In genomic region chr9:57589224-57590126, GRCm38 (mm10) we compare ENCODE assay signal across 8 mouse cellular contexts. TPM values are rescaled to one million over a fixed set of nuclear protein-coding genes. Genes with fewer than 3 reads are reported as not detected.
DNase-seq lines count a peak whose midpoint lies in the region; ATAC-seq lines count a peak whose summit lies in the region.

Ulk3 (plus strand) TSS chr9:57589452.

- H3K4me1 ChIP-seq in erythroblast, embryonic 14.5 days (ENCODE audit: control insufficient read depth): peaks cover 28% of the 10 kb centered on the region
- H3K4me1 ChIP-seq in heart, embryonic 11.5 days (ENCODE audit: control insufficient read depth, insufficient read depth, low read length): peaks cover 21% of the 10 kb centered on the region; the same call in 1 of the 2 replicates
- H3K4me1 ChIP-seq in kidney, embryonic 16.5 days (ENCODE audit: insufficient read depth, low read length): peaks cover 22% of the 10 kb centered on the region
- H3K4me1 ChIP-seq in liver, embryonic 12.5 days: peaks cover 36% of the 10 kb centered on the region

- peak within 1 kb of the TSS; percentile 74 for H3K4me2 ChIP-seq in heart, embryonic 11.5 days
- peak within 1 kb of the TSS; percentile 91 for H3K4me2 ChIP-seq in kidney, embryonic 16.5 days (replicated peaks; ENCODE audit: low read depth, low read length)
- H3K4me2 ChIP-seq in liver, embryonic 12.5 days: peak within 1 kb of the TSS; percentile 94

- peak; percentile 80 for ATAC-seq in heart, embryonic 11.5 days (replicated peaks; ENCODE audit: insufficient number of reproducible peaks, low FRiP score, low TSS enrichment)
- ATAC-seq in kidney, embryonic 16.5 days (ENCODE audit: low FRiP score, low TSS enrichment): peak; percentile 83
- ATAC-seq in liver, embryonic 12.5 days: peak; percentile 80

- DNase-seq in CD4-positive helper T cell, adult 2 months (ENCODE audit: low read depth, low spot score): peak; percentile 85
- peak; percentile 88 for DNase-seq in brain, adult 2 months (ENCODE audit: low read depth, low spot score)
- DNase-seq in naive thymus-derived CD4-positive, alpha-beta T cell, adult 2 months (ENCODE audit: low read depth): peak; percentile 79
- DNase-seq in splenic B cell, adult 2 months (ENCODE audit: low read depth, low spot score): peak; percentile 82

- H3K27me3 ChIP-seq in erythroblast, embryonic 14.5 days (ENCODE audit: control insufficient read depth): no peaks in the 10 kb centered on the region
- H3K27me3 ChIP-seq in heart, embryonic 11.5 days (ENCODE audit: control insufficient read depth, insufficient read depth, low read length): no peaks in the 10 kb centered on the region
- no peaks in the 10 kb centered on the region for H3K27me3 ChIP-seq in kidney, embryonic 16.5 days (ENCODE audit: insufficient read depth, low read length)
- no peaks in the 10 kb centered on the region for H3K27me3 ChIP-seq in liver, embryonic 12.5 days (replicated peaks)
- H3K27me3 ChIP-seq in splenic B cell, adult 2 months (ENCODE audit: control insufficient read depth, insufficient read depth, low read length, poor library complexity, severe bottlenecking): no peaks in the 10 kb centered on the region; the same call in 1 of the 2 replicates

- peak within 1 kb of the TSS; percentile 70 for H3K27ac ChIP-seq in heart, embryonic 11.5 days (ENCODE audit: low read depth, low read length)
- H3K27ac ChIP-seq in kidney, embryonic 16.5 days (ENCODE audit: low read length): peak within 1 kb of the TSS; percentile 91
- peak within 1 kb of the TSS; percentile 71 for H3K27ac ChIP-seq in liver, embryonic 12.5 days

- H3K4me3 ChIP-seq in erythroblast, embryonic 14.5 days (replicated peaks): peak within 1 kb of the TSS; percentile 82
- peak within 1 kb of the TSS; percentile 63 for H3K4me3 ChIP-seq in heart, embryonic 11.5 days (ENCODE audit: low read depth, low read length)
- peak within 1 kb of the TSS; percentile 77 for H3K4me3 ChIP-seq in kidney, embryonic 16.5 days (ENCODE audit: low read length)
- peak within 1 kb of the TSS; percentile 70 for H3K4me3 ChIP-seq in liver, embryonic 12.5 days

- peaks cover 29% of the 10 kb centered on the region for H3K36me3 ChIP-seq in erythroblast, embryonic 14.5 days (ENCODE audit: control insufficient read depth)
- H3K36me3 ChIP-seq in heart, embryonic 11.5 days (ENCODE audit: control insufficient read depth, insufficient read depth, low read length): peaks cover 2% of the 10 kb centered on the region
- H3K36me3 ChIP-seq in kidney, embryonic 16.5 days (ENCODE audit: insufficient read depth, low read length): peaks cover 28% of the 10 kb centered on the region
- peaks cover 56% of the 10 kb centered on the region for H3K36me3 ChIP-seq in liver, embryonic 12.5 days
- peaks cover 11% of the 10 kb centered on the region for H3K36me3 ChIP-seq in splenic B cell, adult 2 months (ENCODE audit: control insufficient read depth, insufficient read depth, low read length, poor library complexity, severe bottlenecking)

- H3K9ac ChIP-seq in heart, embryonic 11.5 days (ENCODE audit: low read depth, low read length): peak within 1 kb of the TSS; percentile 80
- H3K9ac ChIP-seq in kidney, embryonic 16.5 days (replicated peaks; ENCODE audit: low read length): peak within 1 kb of the TSS; percentile 84
- H3K9ac ChIP-seq in liver, embryonic 12.5 days: peak within 1 kb of the TSS; percentile 76

- H3K9me3 ChIP-seq in erythroblast, embryonic 14.5 days (ENCODE audit: control insufficient read depth, low read length): no peaks in the 10 kb centered on the region
- no peaks in the 10 kb centered on the region for H3K9me3 ChIP-seq in heart, embryonic 11.5 days (replicated peaks; ENCODE audit: control insufficient read depth, low read length)
- no peaks in the 10 kb centered on the region for H3K9me3 ChIP-seq in kidney, embryonic 16.5 days (ENCODE audit: low read length)
- H3K9me3 ChIP-seq in liver, embryonic 12.5 days (replicated peaks): no peaks in the 10 kb centered on the region

- under 1% methylated on average over 57 of the region's 58 CpGs for WGBS in heart, embryonic 11.5 days (ENCODE audit: insufficient replicate concordance)
- under 1% methylated on average over 58 of the region's 58 CpGs for WGBS in kidney, embryonic 16.5 days
- WGBS in liver, embryonic 12.5 days (ENCODE audit: insufficient replicate concordance): 1% methylated on average over 58 of the region's 58 CpGs

RNA-seq across cellular contexts. Expression of gene Ulk3, which starts in this region (rescaled TPM):
- 0.10 and 0.17 TPM in 2 replicates for polyA plus RNA-seq in erythroblast, embryonic 14.5 days (2012)
- polyA plus RNA-seq in heart, embryonic 11.5 days (2014; fragmentation: Nextera tagmentation; extraction: Ambion mirVana): 10.0 and 12.4 TPM in 2 replicates
- polyA plus RNA-seq in kidney, embryonic 16.5 days (2015; fragmentation: Nextera tagmentation; extraction: Ambion mirVana): 18.3 and 22.7 TPM in 2 replicates
- polyA plus RNA-seq in liver, embryonic 12.5 days (2016; fragmentation: Nextera tagmentation; extraction: Ambion mirVana): 6.4 and 9.0 TPM in 2 replicates

Comparison
In these comparisons a context has a peak if more than half of its experiments do, and no peak if none do; other contexts are left out.
1. Peak in every context shown above with its lines: DNase-seq, ATAC-seq, H3K4me3 ChIP-seq and H3K27ac ChIP-seq.